Mouse (Mus musculus) erythroblast, embryonic 14.5 days (primary cell): ENCODE measurements around the gene H2al2b. TPM values are rescaled to one million over a fixed set of nuclear protein-coding genes. Genes with fewer than 3 reads are reported as not detected.
"Not testable (repeated sequence)": the region's sequence is repeated elsewhere in the genome, so short reads cannot be mapped to it uniquely, and the experiment has no call there.

ENCODE experiments used
- H3K27me3 ChIP-seq: 2 replicates; pipeline ENCODE4 v1.6.1; 2012; ENCODE audit warnings: inconsistent platforms; ENCODE audit not compliant: control insufficient read depth
- H3K36me3 ChIP-seq: 2 replicates; pipeline ENCODE4 v1.6.1; 2012; ENCODE audit warnings: mild to moderate bottlenecking, inconsistent platforms; ENCODE audit not compliant: control insufficient read depth
- H3K4me1 ChIP-seq: 2 replicates; pipeline ENCODE4 v1.6.1; 2012; ENCODE audit warnings: inconsistent platforms; ENCODE audit not compliant: control insufficient read depth
- H3K4me3 ChIP-seq: replicated peaks from 2 replicates; pipeline ENCODE3; 2012; ENCODE audit warnings: moderate library complexity, mild to moderate bottlenecking, inconsistent platforms
- H3K9me3 ChIP-seq: 2 replicates; pipeline ENCODE4 v1.6.1; 2012; ENCODE audit warnings: low read length, inconsistent platforms, mixed read lengths; ENCODE audit not compliant: control insufficient read depth
- polyA plus RNA-seq: library from polyadenylated mRNA; stranded (reverse); fragments of >175 nt; gene quantifications from 2 replicates; pipeline ENCODE4 v1.2.3, GENCODE M21; 2012

H2al2b gene
- polyA plus RNA-seq: not detected in 2 replicates

- H3K27me3 ChIP-seq, H3K4me3 ChIP-seq, H3K9me3 ChIP-seq, H3K4me1 ChIP-seq, H3K36me3 ChIP-seq: not testable (repeated sequence)
Measured at GRCm38 (mm10) chrY:2720574-2720973, at the start of gene H2al2b. TSS of gene H2al2b (minus strand) at chrY:2720674.

Other genes with a start within 250 kb of the H2al2b start
- gene H2al2c, start 121.6 kb downstream of the H2al2b start, polyA plus RNA-seq: not detected in 2 replicates
- not detected in 2 replicates for gene Sry, start 57.0 kb downstream of the H2al2b start, polyA plus RNA-seq
- gene Gm4064, start 75.5 kb upstream of the H2al2b start, polyA plus RNA-seq: not detected in 2 replicates
- gene Rbmy, start 110.0 kb upstream of the H2al2b start, polyA plus RNA-seq: not detected in 2 replicates
- gene Gm10256, start 110.0 kb upstream of the H2al2b start, polyA plus RNA-seq: not detected in 2 replicates
- gene Gm10352, start 180.3 kb upstream of the H2al2b start, polyA plus RNA-seq: not detected in 2 replicates
- not detected in 2 replicates for gene Gm29289, start 211.9 kb upstream of the H2al2b start, polyA plus RNA-seq